Mouse (Mus musculus) CH12.LX (cell line): Measurements from ENCODE around the gene Midn.

Experiments
- CHD2 ChIP-seq: IDR thresholded peaks from 2 replicates; pipeline ENCODE4 v1.6.1; 2011; ENCODE audit warnings: low read length, improper control_type of control experiment
- CTCF ChIP-seq, 2 experiments: IDR thresholded peaks in 1 of 2; conservative IDR thresholded peaks in 1 of 2; 2 replicates each; pipeline ENCODE4 v1.5.1; 2011 to 2012; ENCODE audit warnings: low read depth in 2 of 2, low read length in 2 of 2, improper control_type of control experiment in 1 of 2, inconsistent platforms in 1 of 2, mild to moderate bottlenecking in 1 of 2, moderate library complexity in 1 of 2
- E2F4 ChIP-seq: IDR thresholded peaks from 2 replicates; pipeline ENCODE4 v1.6.1; 2011; ENCODE audit warnings: low read depth, low read length, improper control_type of control experiment; ENCODE audit not compliant: insufficient replicate concordance
- ELF1 ChIP-seq: IDR thresholded peaks from 2 replicates; pipeline ENCODE4 v1.6.1; 2014; ENCODE audit warnings: low read depth, mild to moderate bottlenecking, inconsistent platforms, low read length, improper control_type of control experiment
- EP300 ChIP-seq: IDR thresholded peaks from 2 replicates; pipeline ENCODE4 v1.6.1; 2011; ENCODE audit warnings: low read length, improper control_type of control experiment
- IRF4 ChIP-seq: IDR thresholded peaks from 2 replicates; pipeline ENCODE4 v1.6.1; 2014; ENCODE audit warnings: low read depth, mild to moderate bottlenecking, inconsistent platforms, low read length, improper control_type of control experiment
- JUND ChIP-seq: conservative IDR thresholded peaks from 2 replicates; pipeline ENCODE4 v1.6.1; 2011; ENCODE audit warnings: low read depth, low read length, improper control_type of control experiment
- MAFK ChIP-seq: IDR thresholded peaks from 2 replicates; pipeline ENCODE4 v1.6.1; 2011; ENCODE audit warnings: low read length, improper control_type of control experiment; ENCODE audit not compliant: insufficient replicate concordance
- POLR2A ChIP-seq: IDR thresholded peaks from 2 replicates; pipeline ENCODE4 v1.6.1; 2011; ENCODE audit warnings: low read depth, mild to moderate bottlenecking, improper control_type of control experiment, low read length
- POLR2AphosphoS2 ChIP-seq: IDR thresholded peaks from 2 replicates; pipeline ENCODE4 v1.6.1; 2011; ENCODE audit warnings: low read depth, low read length, improper control_type of control experiment
- USF1 ChIP-seq: IDR thresholded peaks from 2 replicates; pipeline ENCODE4 v1.6.1; 2014; ENCODE audit warnings: low read depth, mild to moderate bottlenecking, inconsistent platforms, low read length, improper control_type of control experiment
- ZC3H11A ChIP-seq: IDR thresholded peaks from 2 replicates; pipeline ENCODE4 v1.6.1; 2012; ENCODE audit warnings: low read depth, mild to moderate bottlenecking, inconsistent platforms, low read length, improper control_type of control experiment

DNA sequence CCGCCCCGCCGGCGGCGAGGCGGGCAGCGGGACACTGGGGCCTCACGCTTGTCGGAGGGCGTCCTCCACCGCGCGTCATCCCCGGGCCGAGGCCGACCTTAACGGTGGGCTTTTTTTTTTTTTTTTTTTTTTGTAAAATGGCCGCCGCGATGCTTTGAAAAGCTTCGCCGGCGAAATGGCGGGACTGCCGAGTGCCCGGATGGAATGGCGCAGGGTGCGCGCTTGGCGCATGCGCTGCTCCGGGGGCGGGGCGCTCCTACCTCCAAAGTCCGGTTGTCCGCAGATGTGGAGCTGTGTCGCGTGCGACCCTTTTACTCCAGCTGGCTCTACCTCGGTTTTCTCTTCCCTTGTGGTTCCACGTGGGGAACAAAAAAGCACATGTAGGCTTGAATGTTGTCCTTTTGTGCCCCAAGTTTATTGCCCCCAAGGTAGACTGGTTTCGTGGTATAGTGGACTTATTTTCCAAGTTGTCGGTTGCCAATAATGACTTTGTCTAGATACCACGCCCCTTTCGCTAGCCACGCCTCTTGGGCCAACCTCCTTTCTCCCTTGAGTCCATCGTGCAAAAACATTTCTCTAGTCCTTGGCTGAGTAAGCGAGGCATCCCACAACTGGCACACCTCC, 20.1 kb downstream of the Midn start:
- TF ChIP-seq CHD2 (no peak), IRF4 (no peak), MAFK (no peak), JUND (no peak), POLR2A (peak; percentile 33; the same call in 1 of the 2 replicates), CTCF (conservative IDR thresholded peaks at IDR 0.05 in 1 of 2, IDR thresholded peaks at IDR 0.05 in 1 of 2; ENCODE audit: low read depth in 2 of 2, low read length in 2 of 2) (no peak), POLR2AphosphoS2 (no peak; the same call in 1 of the 2 replicates), EP300 (no peak), ZC3H11A (peak; percentile 87), USF1 (no peak), E2F4 (0 out of 2 replicates have a peak, but pooled peaks have one; percentile 65), ELF1 (no peak; the same call in 1 of the 2 replicates)
